8 mouse cellular contexts compared by ENCODE assay signal in genomic region chr19:55743557-55744441, GRCm38 (mm10). TPM values are rescaled to one million over a fixed set of nuclear protein-coding genes. Genes with fewer than 3 reads are reported as not detected.
DNase-seq lines count a peak whose midpoint lies in the region; ATAC-seq and TF ChIP-seq lines count a peak whose summit lies in the region.

No protein-coding gene starts in this region.

- intact Hi-C loops in heart, adult 2 months (cut with DNase I), result loop anchor here (1.0 to 5.0 kb wide), 2 partner anchors 101 to 134 kb away; no protein-coding TSS in a partner anchor

- no peaks in the 10 kb centered on the region for H3K27me3 ChIP-seq in heart, adult 2 months (ENCODE audit: control insufficient read depth, insufficient read depth, low read length)
- H3K27me3 ChIP-seq in kidney, adult 2 months (replicated peaks; ENCODE audit: control insufficient read depth, insufficient read depth, low read length), result no peaks in the 10 kb centered on the region
- peaks cover 74% of the 10 kb centered on the region for H3K27me3 ChIP-seq in liver, embryonic 14.5 days (ENCODE audit: control insufficient read depth, insufficient read depth, low read length)
- H3K27me3 ChIP-seq in neural tube, embryonic 11.5 days (ENCODE audit: control insufficient read depth, insufficient read depth, low read length), result no peaks in the 10 kb centered on the region

- H3K4me1 ChIP-seq in heart, adult 2 months (ENCODE audit: control insufficient read depth, insufficient read depth, low read length), result peaks cover 4% of the 10 kb centered on the region
- H3K4me1 ChIP-seq in kidney, adult 2 months (ENCODE audit: control insufficient read depth, insufficient read depth, low read length), result peaks cover 12% of the 10 kb centered on the region
- peaks cover 0 to 7% of the 10 kb centered on the region in 2 experiments; a peak in 2 of 4 replicates for H3K4me1 ChIP-seq in liver, embryonic 14.5 days (replicated peaks; ENCODE audit: control insufficient read depth in 2 of 2, insufficient read depth in 2 of 2, low read length in 1 of 2)
- H3K4me1 ChIP-seq in neural tube, embryonic 11.5 days (ENCODE audit: control insufficient read depth, insufficient read depth, low read length), result peaks cover 34% of the 10 kb centered on the region

- peak overlapping the region; percentile 67 for H3K4me3 ChIP-seq in heart, adult 2 months
- peak overlapping the region; percentile 82 for H3K4me3 ChIP-seq in kidney, adult 2 months (ENCODE audit: insufficient read depth, low read depth, low read length)
- H3K4me3 ChIP-seq in liver, embryonic 14.5 days (ENCODE audit: insufficient read depth in 1 of 2, low read depth in 2 of 2, low read length in 2 of 2), result peak overlapping the region; percentile 61 to 80
- H3K4me3 ChIP-seq in neural tube, embryonic 11.5 days (ENCODE audit: low read depth, low read length), result peak overlapping the region; percentile 73

- peak overlapping the region; percentile 97 for H3K9ac ChIP-seq in heart, adult 2 months (ENCODE audit: low read depth, low read length)
- peak overlapping the region; percentile 56 for H3K9ac ChIP-seq in liver, embryonic 14.5 days (replicated peaks)
- H3K9ac ChIP-seq in neural tube, embryonic 11.5 days (ENCODE audit: low read length), result peak overlapping the region; percentile 76

- peak; percentile 72 to 75 for DNase-seq in cerebellum, postnatal 10 days
- DNase-seq in embryo, embryonic 10 days (ENCODE audit: low spot score), result peak; percentile 83
- peak; percentile 81 to 84 for DNase-seq in heart, adult 2 months
- DNase-seq in kidney, adult 2 months, result peak; percentile 74
- no peak for DNase-seq in liver, embryonic 14.5 days (ENCODE audit: low read depth in 3 of 3, low spot score in 3 of 3)
- DNase-seq in neural tube, embryonic 11.5 days (ENCODE audit: low spot score), result peak; percentile 85
- peak; percentile 20 for DNase-seq in thymus, postnatal 0 days (ENCODE audit: low spot score)

- TF ChIP-seq CTCF in heart, adult 2 months (IDR thresholded peaks at IDR 0.05), result no peak
- TF ChIP-seq CTCF in kidney, adult 2 months (conservative IDR thresholded peaks at IDR 0.05; ENCODE audit: insufficient read depth, insufficient read length, low read depth, low read length), result no peak
- no peak for TF ChIP-seq CTCF in liver, embryonic 14.5 days (IDR thresholded peaks at IDR 0.05; ENCODE audit: low read depth)

- peaks cover 2% of the 10 kb centered on the region; the same call in 1 of the 2 replicates for H3K79me2 ChIP-seq in heart, adult 2 months (replicated peaks; ENCODE audit: control insufficient read depth, insufficient read depth, low read length)

- peak overlapping the region; percentile 61 for H3K4me2 ChIP-seq in liver, embryonic 14.5 days (ENCODE audit: low read depth)
- H3K4me2 ChIP-seq in neural tube, embryonic 11.5 days (ENCODE audit: low read depth), result peak overlapping the region; percentile 93

- H3K9me3 ChIP-seq in liver, embryonic 14.5 days (ENCODE audit: control insufficient read depth, low read length), result no peaks in the 10 kb centered on the region
- no peaks in the 10 kb centered on the region for H3K9me3 ChIP-seq in neural tube, embryonic 11.5 days (ENCODE audit: control insufficient read depth, low read length)

- peaks cover 16% of the 10 kb centered on the region for H3K36me3 ChIP-seq in heart, adult 2 months (ENCODE audit: control insufficient read depth, insufficient read depth, low read length)
- no peaks in the 10 kb centered on the region for H3K36me3 ChIP-seq in kidney, adult 2 months (ENCODE audit: control insufficient read depth, insufficient read depth, low read length)
- no peaks in the 10 kb centered on the region for H3K36me3 ChIP-seq in liver, embryonic 14.5 days (replicated peaks; ENCODE audit: control insufficient read depth, insufficient read depth, low read depth)
- H3K36me3 ChIP-seq in neural tube, embryonic 11.5 days (ENCODE audit: control insufficient read depth, insufficient read depth, low read length), result no peaks in the 10 kb centered on the region

- WGBS in heart, adult 2 months, result 1% methylated on average over 47 of the region's 47 CpGs
- 2% methylated on average over 47 of the region's 47 CpGs for WGBS in kidney, adult 2 months
- whole genome bisulfite sequencing in liver, embryonic 14.5 days (ENCODE audit: insufficient replicate concordance), result 1% methylated on average over 47 of the region's 47 CpGs
- under 1% methylated on average over 47 of the region's 47 CpGs for whole genome bisulfite sequencing in neural tube, embryonic 11.5 days

- TF ChIP-seq POLR2A in heart, adult 2 months (IDR thresholded peaks at IDR 0.05; ENCODE audit: insufficient read depth, low read depth, low read length), result no peak
- TF ChIP-seq POLR2A in kidney, adult 2 months (IDR thresholded peaks at IDR 0.05; ENCODE audit: low read depth, low read length), result no peak

- no peak for ATAC-seq in cerebellum, adult (ENCODE audit: insufficient number of reproducible peaks, low FRiP score, low TSS enrichment)
- ATAC-seq in liver, embryonic 14.5 days (ENCODE audit: insufficient read depth), result 0 out of 2 replicates have a peak, but pooled peaks have one; percentile 19
- peak; percentile 61 for ATAC-seq in neural tube, embryonic 11.5 days (ENCODE audit: insufficient read depth, low FRiP score, low TSS enrichment)

- no peak for TF ChIP-seq EP300 in heart, adult 2 months (IDR thresholded peaks at IDR 0.05; ENCODE audit: insufficient read depth, low read depth, low read length)
- TF ChIP-seq EP300 in liver, embryonic 14.5 days (IDR thresholded peaks at IDR 0.05; ENCODE audit: low read depth), result no peak

- H3K27ac ChIP-seq in heart, adult 2 months, result peak overlapping the region; percentile 98
- peak overlapping the region; percentile 99 for H3K27ac ChIP-seq in kidney, adult 2 months (ENCODE audit: insufficient read depth, low read depth, low read length)
- peak overlapping the region; percentile 34; the same call in 1 of the 2 replicates for H3K27ac ChIP-seq in liver, embryonic 14.5 days
- peak overlapping the region; percentile 91 for H3K27ac ChIP-seq in neural tube, embryonic 11.5 days (ENCODE audit: low read depth, low read length)

RNA-seq across cellular contexts. Expression of gene Tcf7l2, which starts 2.2 kb away (rescaled TPM):
- 10 to 100 TPM; 13.9 to 14.4 TPM for total RNA-seq in heart, adult 2 months (2021)
- 11.1 TPM in 2 replicates for polyA plus RNA-seq in heart, adult 2 months (2012; rRNA removed)
- polyA plus RNA-seq in kidney, adult 2 months (2012; rRNA removed), result 15.8 and 18.2 TPM in 2 replicates
- 6.9 and 7.8 TPM in 2 replicates for polyA plus RNA-seq in liver, embryonic 14.5 days (2012; rRNA removed)
- polyA plus RNA-seq in liver, embryonic 14.5 days (2014; fragmentation: Nextera tagmentation; extraction: Ambion mirVana), result 18.4 and 19.5 TPM in 2 replicates
- polyA plus RNA-seq in neural tube, embryonic 11.5 days (2014; fragmentation: Nextera tagmentation; extraction: Ambion mirVana), result 60.5 and 60.6 TPM in 2 replicates
- polyA plus RNA-seq in thymus, postnatal 0 days (2015; fragmentation: Nextera tagmentation; extraction: Ambion mirVana), result 12.8 and 14.1 TPM in 2 replicates

Comparison
In these comparisons a context has a peak if more than half of its experiments do, and no peak if none do; other contexts are left out.
1. DNase-seq: peak in cerebellum, postnatal 10 days (2 of 2), embryo, embryonic 10 days (single experiment), heart, adult 2 months (2 of 2), kidney, adult 2 months (single experiment), neural tube, embryonic 11.5 days (single experiment) and thymus, postnatal 0 days (single experiment); none in liver, embryonic 14.5 days (0 of 3).
2. H3K27ac ChIP-seq: peak in every context shown above with its lines; median percentile 99 in kidney, adult 2 months; 98 in heart, adult 2 months; 91 in neural tube, embryonic 11.5 days; 34 in liver, embryonic 14.5 days.
3. Peak in every context shown above with its lines, with median percentiles within 50 percentile points of each other: H3K4me3 ChIP-seq and H3K9ac ChIP-seq.